Mouse (Mus musculus): Measurements from ENCODE around the gene Cnot6. TPM values are rescaled to one million over a fixed set of nuclear protein-coding genes. Genes with fewer than 3 reads are reported as not detected.

Cnot6 gene
- polyA plus RNA-seq, 1 experiment from 2014 or later: 33.7 TPM

- no peak overlapping the region for H3K4me3 ChIP-seq (replicated peaks; ENCODE audit: low read length)
- H3K9ac ChIP-seq (ENCODE audit: low read length): no peak overlapping the region
- no peak overlapping the region for H3K27ac ChIP-seq (ENCODE audit: low read length)
- peaks cover 25% of the 10 kb centered on the region for H3K36me3 ChIP-seq (ENCODE audit: control insufficient read depth, insufficient read depth, low read length)
- no peak for ATAC-seq (ENCODE audit: insufficient read depth, low FRiP score)
- 94% methylated on average over 8 of the region's 8 CpGs for WGBS
- no peaks in the 10 kb centered on the region for H3K27me3 ChIP-seq (ENCODE audit: control insufficient read depth, insufficient read depth, low read length)
- H3K4me2 ChIP-seq (ENCODE audit: low read depth, low read length): no peak overlapping the region
- H3K4me1 ChIP-seq (ENCODE audit: control insufficient read depth, insufficient read depth, low read length): peaks cover 3% of the 10 kb centered on the region
- H3K9me3 ChIP-seq (replicated peaks; ENCODE audit: control insufficient read depth, low read length): no peaks in the 10 kb centered on the region
These were observed 10.5 kb downstream of the Cnot6 start for GRCm38 (mm10) chr11:49702014-49702413.

GRCm38 (mm10) chr11:49699079-49699478, 13.4 kb downstream of the Cnot6 start:
- Histone ChIP-seq H3K27me3 (ENCODE audit: control insufficient read depth, insufficient read depth, low read length) (no peaks in the 10 kb centered on the region), H3K4me2 (ENCODE audit: low read depth, low read length) (no peak overlapping the region), H3K9me3 (replicated peaks; ENCODE audit: control insufficient read depth, low read length) (no peaks in the 10 kb centered on the region), H3K27ac (ENCODE audit: low read length) (no peak overlapping the region), H3K9ac (ENCODE audit: low read length) (no peak overlapping the region), H3K4me3 (replicated peaks; ENCODE audit: low read length) (no peak overlapping the region), H3K4me1 (ENCODE audit: control insufficient read depth, insufficient read depth, low read length) (peaks cover 8% of the 10 kb centered on the region), H3K36me3 (ENCODE audit: control insufficient read depth, insufficient read depth, low read length) (peaks cover 19% of the 10 kb centered on the region)
- ATAC-seq (ENCODE audit: insufficient read depth, low FRiP score): no peak
- WGBS: 91% methylated on average over 1 of the region's 1 CpGs

- no peaks in the 10 kb centered on the region for H3K27me3 ChIP-seq (ENCODE audit: control insufficient read depth, insufficient read depth, low read length)
- H3K27ac ChIP-seq (ENCODE audit: low read length): no peak overlapping the region
- no peak overlapping the region for H3K4me2 ChIP-seq (ENCODE audit: low read depth, low read length)
- peaks cover 19% of the 10 kb centered on the region for H3K36me3 ChIP-seq (ENCODE audit: control insufficient read depth, insufficient read depth, low read length)
- no peaks in the 10 kb centered on the region for H3K9me3 ChIP-seq (replicated peaks; ENCODE audit: control insufficient read depth, low read length)
- ATAC-seq (ENCODE audit: insufficient read depth, low FRiP score): no peak
- H3K4me3 ChIP-seq (replicated peaks; ENCODE audit: low read length): no peak overlapping the region
- peaks cover 8% of the 10 kb centered on the region for H3K4me1 ChIP-seq (ENCODE audit: control insufficient read depth, insufficient read depth, low read length)
- H3K9ac ChIP-seq (ENCODE audit: low read length): no peak overlapping the region
- 88% methylated on average over 5 of the region's 5 CpGs for WGBS
These were observed 14.7 kb downstream of the Cnot6 start for GRCm38 (mm10) chr11:49697779-49698178.

GRCm38 (mm10) chr11:49696472-49696871, 16.1 kb downstream of the Cnot6 start:
- WGBS: 87% methylated on average over 2 of the region's 2 CpGs
- no peaks in the 10 kb centered on the region for H3K9me3 ChIP-seq (replicated peaks; ENCODE audit: control insufficient read depth, low read length)
- peaks cover 8% of the 10 kb centered on the region for H3K4me1 ChIP-seq (ENCODE audit: control insufficient read depth, insufficient read depth, low read length)
- H3K27me3 ChIP-seq (ENCODE audit: control insufficient read depth, insufficient read depth, low read length): no peaks in the 10 kb centered on the region
- no peak overlapping the region for H3K27ac ChIP-seq (ENCODE audit: low read length)
- no peak overlapping the region for H3K9ac ChIP-seq (ENCODE audit: low read length)
- H3K36me3 ChIP-seq (ENCODE audit: control insufficient read depth, insufficient read depth, low read length): peaks cover 9% of the 10 kb centered on the region
- no peak for ATAC-seq (ENCODE audit: insufficient read depth, low FRiP score)
- no peak overlapping the region for H3K4me2 ChIP-seq (ENCODE audit: low read depth, low read length)
- no peak overlapping the region for H3K4me3 ChIP-seq (replicated peaks; ENCODE audit: low read length)

- no peak overlapping the region for H3K4me3 ChIP-seq (replicated peaks; ENCODE audit: low read length)
- H3K4me1 ChIP-seq (ENCODE audit: control insufficient read depth, insufficient read depth, low read length): peaks cover 8% of the 10 kb centered on the region
- H3K4me2 ChIP-seq (ENCODE audit: low read depth, low read length): no peak overlapping the region
- no peaks in the 10 kb centered on the region for H3K9me3 ChIP-seq (replicated peaks; ENCODE audit: control insufficient read depth, low read length)
- 78% methylated on average over 2 of the region's 2 CpGs for WGBS
- no peaks in the 10 kb centered on the region for H3K27me3 ChIP-seq (ENCODE audit: control insufficient read depth, insufficient read depth, low read length)
- no peak for ATAC-seq (ENCODE audit: insufficient read depth, low FRiP score)
- H3K9ac ChIP-seq (ENCODE audit: low read length): no peak overlapping the region
- no peak overlapping the region for H3K27ac ChIP-seq (ENCODE audit: low read length)
- H3K36me3 ChIP-seq (ENCODE audit: control insufficient read depth, insufficient read depth, low read length): peaks cover 6% of the 10 kb centered on the region; the same call in 1 of the 2 replicates
These were observed 16.8 kb downstream of the Cnot6 start for GRCm38 (mm10) chr11:49695695-49696094.

- Histone ChIP-seq H3K4me3 (replicated peaks; ENCODE audit: low read length) (no peak overlapping the region), H3K9ac (ENCODE audit: low read length) (no peak overlapping the region), H3K27ac (ENCODE audit: low read length) (no peak overlapping the region), H3K27me3 (ENCODE audit: control insufficient read depth, insufficient read depth, low read length) (no peaks in the 10 kb centered on the region), H3K4me1 (ENCODE audit: control insufficient read depth, insufficient read depth, low read length) (peaks cover 8% of the 10 kb centered on the region), H3K36me3 (ENCODE audit: control insufficient read depth, insufficient read depth, low read length) (peaks cover 6% of the 10 kb centered on the region; the same call in 1 of the 2 replicates), H3K4me2 (ENCODE audit: low read depth, low read length) (no peak overlapping the region), H3K9me3 (replicated peaks; ENCODE audit: control insufficient read depth, low read length) (no peaks in the 10 kb centered on the region)
- no peak for ATAC-seq (ENCODE audit: insufficient read depth, low FRiP score)
- WGBS: 84% methylated on average over 3 of the region's 3 CpGs
These were observed 17.5 kb downstream of the Cnot6 start for GRCm38 (mm10) chr11:49695013-49695412.

GRCm38 (mm10) chr11:49684237-49684973, 28.1 kb downstream of the Cnot6 start:
- no peaks in the 10 kb centered on the region for H3K27me3 ChIP-seq (ENCODE audit: control insufficient read depth, insufficient read depth, low read length)
- no peak overlapping the region for H3K27ac ChIP-seq (ENCODE audit: low read length)
- H3K4me1 ChIP-seq (ENCODE audit: control insufficient read depth, insufficient read depth, low read length): no peaks in the 10 kb centered on the region
- H3K9me3 ChIP-seq (replicated peaks; ENCODE audit: control insufficient read depth, low read length): no peaks in the 10 kb centered on the region
- WGBS: 96% methylated on average over 12 of the region's 12 CpGs
- no peak overlapping the region for H3K4me3 ChIP-seq (replicated peaks; ENCODE audit: low read length)
- H3K4me2 ChIP-seq (ENCODE audit: low read depth, low read length): no peak overlapping the region
- no peak for ATAC-seq (ENCODE audit: insufficient read depth, low FRiP score)
- H3K36me3 ChIP-seq (ENCODE audit: control insufficient read depth, insufficient read depth, low read length): peaks cover 21% of the 10 kb centered on the region
- no peak overlapping the region for H3K9ac ChIP-seq (ENCODE audit: low read length)

GRCm38 (mm10) chr11:49673433-49673832, 39.1 kb downstream of the Cnot6 start:
- H3K36me3 ChIP-seq (ENCODE audit: control insufficient read depth, insufficient read depth, low read length): peaks cover 35% of the 10 kb centered on the region
- 74% methylated on average over 3 of the region's 3 CpGs for WGBS
- no peak overlapping the region for H3K27ac ChIP-seq (ENCODE audit: low read length)
- H3K4me3 ChIP-seq (replicated peaks; ENCODE audit: low read length): no peak overlapping the region
- no peaks in the 10 kb centered on the region for H3K27me3 ChIP-seq (ENCODE audit: control insufficient read depth, insufficient read depth, low read length)
- H3K4me1 ChIP-seq (ENCODE audit: control insufficient read depth, insufficient read depth, low read length): no peaks in the 10 kb centered on the region
- no peak overlapping the region for H3K9ac ChIP-seq (ENCODE audit: low read length)
- no peak for ATAC-seq (ENCODE audit: insufficient read depth, low FRiP score)
- no peaks in the 10 kb centered on the region for H3K9me3 ChIP-seq (replicated peaks; ENCODE audit: control insufficient read depth, low read length)
- H3K4me2 ChIP-seq (ENCODE audit: low read depth, low read length): no peak overlapping the region

GRCm38 (mm10) chr11:49665462-49665861, 47.1 kb downstream of the Cnot6 start:
- H3K4me2 ChIP-seq (ENCODE audit: low read depth, low read length): no peak overlapping the region

More at GRCm38 (mm10) chr11:49665462-49665861, 47.1 kb downstream of the Cnot6 start:
- Histone ChIP-seq H3K36me3 (ENCODE audit: control insufficient read depth, insufficient read depth, low read length) (0 out of 2 replicates have a peak, but pooled peaks cover 7% of the 10 kb centered on the region), H3K9ac (ENCODE audit: low read length) (no peak overlapping the region), H3K27me3 (ENCODE audit: control insufficient read depth, insufficient read depth, low read length) (no peaks in the 10 kb centered on the region), H3K27ac (ENCODE audit: low read length) (no peak overlapping the region), H3K9me3 (replicated peaks; ENCODE audit: control insufficient read depth, low read length) (no peaks in the 10 kb centered on the region), H3K4me1 (ENCODE audit: control insufficient read depth, insufficient read depth, low read length) (no peaks in the 10 kb centered on the region), H3K4me3 (replicated peaks; ENCODE audit: low read length) (no peak overlapping the region)
- WGBS: 66% methylated on average over 4 of the region's 4 CpGs
- ATAC-seq (ENCODE audit: insufficient read depth, low FRiP score): no peak
